Mouse (Mus musculus): ENCODE results near the gene Mtf1.

DNA sequence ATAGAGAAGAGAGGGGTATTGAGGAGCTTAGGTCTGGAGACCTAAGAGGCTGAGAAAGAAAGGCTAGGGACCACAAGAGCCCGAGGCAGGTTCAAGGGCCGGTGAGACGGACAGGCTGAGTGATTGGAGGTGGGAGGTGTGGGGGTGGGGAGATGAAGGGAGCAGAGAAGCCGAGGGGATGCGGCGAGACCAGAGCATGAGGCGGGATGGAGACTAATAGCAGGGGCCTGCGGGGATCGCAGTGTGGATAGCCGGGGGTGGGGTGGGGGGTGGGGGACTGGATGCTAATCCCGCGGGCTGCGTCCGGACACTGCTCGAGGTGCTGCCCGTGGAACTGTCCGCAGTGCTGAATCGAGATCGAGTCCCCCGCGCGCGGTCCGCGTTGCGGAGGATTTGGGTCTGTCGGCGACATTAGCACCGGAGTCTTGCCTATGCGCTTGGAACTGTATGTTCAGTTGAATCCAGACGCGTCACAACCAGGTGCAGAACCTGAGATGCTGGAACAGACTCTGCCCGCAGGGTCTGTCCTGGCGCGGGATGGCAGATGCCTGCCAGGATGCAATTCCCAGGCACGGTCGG lies 80.3 kb downstream of the Mtf1 start:
- TF ChIP-seq CTCF (IDR thresholded peaks at IDR 0.05; ENCODE audit: extremely low read depth, insufficient read depth, insufficient read length, insufficient replicate concordance), result no peak
- no peak for TF ChIP-seq POLR2A (IDR thresholded peaks at IDR 0.05; ENCODE audit: low read depth, low read length)
